Mouse (Mus musculus): ENCODE results near the gene Phf1.
A peak's percentile ranks its signal among the peaks of the same experiment; 100 is the strongest.

The Phf1 gene

DNA sequence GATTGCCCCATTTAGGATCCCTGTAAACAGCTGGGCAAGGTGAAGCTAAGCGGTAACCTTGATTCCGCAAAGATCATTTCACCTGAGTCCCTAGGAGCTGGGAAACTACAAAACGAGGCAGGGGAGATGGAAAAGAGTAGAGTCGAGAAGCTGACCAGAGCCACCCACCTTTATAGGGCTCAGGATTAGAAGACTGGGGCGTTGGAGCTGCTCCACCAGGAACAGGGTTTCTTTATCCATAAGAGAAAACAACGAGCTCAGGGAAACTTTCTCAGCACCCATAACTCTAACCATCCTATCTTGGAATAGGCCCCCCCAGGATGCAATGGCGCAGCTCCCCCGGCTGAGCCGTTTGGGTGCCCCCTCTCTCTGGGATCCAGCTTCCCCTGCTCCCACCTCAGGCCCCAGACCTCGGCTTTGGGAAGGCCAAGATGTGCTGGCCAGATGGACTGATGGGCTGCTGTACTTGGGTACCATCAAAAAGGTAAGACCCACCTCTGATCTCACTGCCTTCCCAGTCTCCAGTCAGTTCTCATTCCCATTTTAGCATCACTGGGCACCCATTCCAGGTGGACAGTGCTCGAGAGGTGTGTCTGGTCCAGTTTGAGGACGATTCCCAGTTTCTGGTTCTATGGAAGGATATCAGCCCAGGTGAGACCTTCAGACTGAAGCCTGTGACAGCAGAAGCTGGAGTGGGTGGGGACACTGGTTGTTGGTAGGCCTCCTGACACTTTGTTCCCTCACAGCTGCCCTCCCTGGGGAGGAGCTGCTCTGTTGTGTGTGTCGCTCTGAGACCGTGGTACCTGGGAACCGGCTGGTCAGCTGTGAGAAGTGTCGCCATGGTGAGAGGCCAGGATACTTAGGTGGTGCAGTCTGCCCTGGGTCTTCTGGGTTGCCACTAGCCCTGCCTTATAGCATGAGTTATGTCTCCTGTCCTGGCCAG lies 1.3 kb downstream of the Phf1 start:
- no peak for DNase-seq (ENCODE audit: low read depth)

DNA sequence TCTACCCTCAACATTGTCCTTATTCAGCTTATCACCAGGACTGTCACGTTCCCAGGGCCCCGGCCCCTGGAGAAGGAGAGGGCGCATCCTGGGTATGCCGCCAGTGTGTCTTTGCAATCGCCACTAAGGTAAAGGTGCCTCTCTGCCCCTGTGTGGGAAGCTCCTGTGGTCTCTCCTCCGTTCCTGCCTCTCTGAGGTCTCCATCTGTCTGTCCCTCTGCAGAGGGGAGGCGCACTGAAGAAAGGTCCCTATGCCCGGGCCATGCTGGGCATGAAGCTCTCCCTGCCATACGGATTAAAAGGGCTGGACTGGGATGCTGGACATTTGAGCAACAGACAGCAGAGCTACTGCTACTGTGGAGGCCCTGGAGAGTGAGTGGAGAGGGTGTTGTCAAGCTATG lies 2.2 kb downstream of the Phf1 start:
- no peak for DNase-seq (ENCODE audit: low read depth)

DNA sequence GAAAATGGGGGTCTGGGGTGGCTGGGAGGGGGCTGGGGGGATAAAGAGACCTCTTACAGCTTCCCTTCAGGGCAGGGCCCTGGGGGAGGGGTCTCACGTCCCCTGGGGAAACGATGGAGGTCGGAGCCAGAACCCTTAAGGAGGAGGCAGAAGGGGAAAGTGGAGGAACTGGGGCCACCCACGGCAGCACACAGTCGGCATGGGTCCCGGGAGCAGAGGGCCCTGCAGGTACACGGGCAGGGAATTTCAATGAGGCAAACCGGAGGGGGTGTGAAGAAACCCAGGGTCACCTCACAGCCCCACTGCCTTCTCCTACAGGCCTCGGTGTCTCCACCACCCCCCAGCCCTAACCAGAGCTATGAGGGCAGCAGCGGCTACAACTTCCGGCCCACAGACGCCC lies 3.6 kb downstream of the Phf1 start:
- DNase-seq (ENCODE audit: low read depth), result no peak

DNA sequence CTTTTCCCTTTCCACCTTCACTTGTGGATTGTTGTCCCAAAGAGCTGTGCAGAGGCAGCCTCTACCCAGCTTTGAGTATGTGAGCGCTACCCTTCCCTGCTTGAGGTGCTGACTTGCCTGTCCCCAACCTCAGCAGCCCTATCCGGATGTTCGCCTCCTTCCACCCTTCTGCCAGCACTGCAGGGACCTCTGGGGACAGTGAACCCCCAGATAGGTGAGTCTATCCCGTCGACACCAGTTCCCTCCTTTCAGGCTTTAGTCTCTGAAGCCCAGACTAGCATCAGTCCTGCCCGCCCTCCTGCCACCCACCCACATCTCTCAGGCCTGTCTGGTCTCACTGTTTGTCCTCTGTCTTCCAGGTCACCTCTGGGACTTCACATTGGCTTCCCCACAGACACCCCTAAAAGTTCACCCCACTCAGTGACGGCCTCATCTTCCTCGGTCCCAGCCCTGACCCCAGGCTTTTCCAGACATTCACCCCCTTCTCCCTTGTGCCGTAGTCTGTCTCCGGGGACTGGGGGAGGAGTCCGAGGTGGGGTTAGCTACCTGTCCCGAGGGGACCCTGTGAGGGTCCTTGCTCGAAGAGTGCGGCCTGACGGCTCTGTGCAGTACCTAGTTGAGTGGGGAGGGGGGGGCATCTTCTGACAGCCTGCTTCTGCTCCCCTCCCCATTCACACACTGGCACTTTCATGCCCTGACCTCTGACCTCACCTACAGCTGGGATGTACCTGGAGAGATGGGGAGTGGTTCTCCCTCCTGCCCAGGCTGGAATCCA lies 4.3 kb downstream of the Phf1 start:
- no peak for DNase-seq (ENCODE audit: low read depth)

DNA sequence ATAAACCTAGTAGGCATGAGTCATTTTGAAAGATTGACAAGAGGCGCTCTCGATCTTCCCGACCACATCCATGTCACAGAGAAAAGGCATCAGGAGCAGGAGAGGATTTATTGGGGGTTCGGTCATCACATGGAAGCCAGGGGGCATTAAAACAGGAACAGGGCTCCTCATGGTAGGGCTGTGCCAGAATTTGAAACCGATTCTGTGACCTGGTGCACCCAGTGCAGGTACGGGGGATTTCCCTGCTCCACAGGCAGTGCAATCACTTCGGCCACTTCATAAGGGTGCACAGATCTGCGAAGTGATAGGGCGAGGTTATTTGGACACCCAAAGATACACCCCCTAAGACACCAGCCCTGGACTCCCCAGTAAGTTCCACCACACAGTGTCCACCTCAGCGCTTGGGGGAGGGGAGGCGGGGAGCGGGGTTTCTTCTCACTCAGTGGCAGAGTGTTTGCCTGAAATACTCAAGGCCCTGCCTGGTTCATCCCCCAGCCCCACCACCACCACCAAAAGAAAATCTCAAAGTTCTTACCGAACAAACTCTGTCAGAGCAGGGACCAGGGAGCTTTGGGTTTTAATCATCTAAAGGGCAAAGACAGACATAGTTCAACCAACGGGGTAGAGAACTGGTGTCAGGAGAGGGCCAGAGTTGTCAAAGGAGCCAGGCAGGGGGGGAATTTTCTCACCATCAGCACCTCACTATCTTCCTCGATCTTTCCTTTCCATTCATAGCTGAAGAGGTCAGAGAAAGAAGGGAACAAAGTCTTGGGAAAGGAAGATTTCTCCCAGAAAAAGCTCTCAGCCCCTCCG lies 5.2 kb downstream of the Phf1 start:
- DNase-seq (ENCODE audit: low read depth), result no peak

DNA sequence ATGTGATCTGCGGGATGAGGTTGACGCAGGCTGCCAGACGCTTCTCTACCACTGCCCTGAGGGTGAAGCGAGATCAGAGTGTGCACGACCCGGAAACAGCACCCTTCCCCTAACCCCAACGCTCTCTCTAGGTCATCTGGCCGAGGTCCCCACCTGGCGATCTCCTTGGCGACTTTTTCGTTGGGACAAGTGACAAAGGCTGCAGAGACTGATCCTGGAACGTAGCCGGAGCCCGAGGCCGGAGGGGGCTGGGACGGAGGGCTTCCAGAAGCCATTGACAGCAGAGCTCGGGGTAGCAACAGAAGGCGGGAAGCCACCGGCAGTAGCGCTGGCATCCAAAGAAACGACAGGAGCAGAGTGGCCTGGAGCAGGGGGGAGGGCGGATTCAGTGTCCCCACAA lies 5.9 kb downstream of the Phf1 start:
- DNase-seq (ENCODE audit: low read depth), result no peak

DNA sequence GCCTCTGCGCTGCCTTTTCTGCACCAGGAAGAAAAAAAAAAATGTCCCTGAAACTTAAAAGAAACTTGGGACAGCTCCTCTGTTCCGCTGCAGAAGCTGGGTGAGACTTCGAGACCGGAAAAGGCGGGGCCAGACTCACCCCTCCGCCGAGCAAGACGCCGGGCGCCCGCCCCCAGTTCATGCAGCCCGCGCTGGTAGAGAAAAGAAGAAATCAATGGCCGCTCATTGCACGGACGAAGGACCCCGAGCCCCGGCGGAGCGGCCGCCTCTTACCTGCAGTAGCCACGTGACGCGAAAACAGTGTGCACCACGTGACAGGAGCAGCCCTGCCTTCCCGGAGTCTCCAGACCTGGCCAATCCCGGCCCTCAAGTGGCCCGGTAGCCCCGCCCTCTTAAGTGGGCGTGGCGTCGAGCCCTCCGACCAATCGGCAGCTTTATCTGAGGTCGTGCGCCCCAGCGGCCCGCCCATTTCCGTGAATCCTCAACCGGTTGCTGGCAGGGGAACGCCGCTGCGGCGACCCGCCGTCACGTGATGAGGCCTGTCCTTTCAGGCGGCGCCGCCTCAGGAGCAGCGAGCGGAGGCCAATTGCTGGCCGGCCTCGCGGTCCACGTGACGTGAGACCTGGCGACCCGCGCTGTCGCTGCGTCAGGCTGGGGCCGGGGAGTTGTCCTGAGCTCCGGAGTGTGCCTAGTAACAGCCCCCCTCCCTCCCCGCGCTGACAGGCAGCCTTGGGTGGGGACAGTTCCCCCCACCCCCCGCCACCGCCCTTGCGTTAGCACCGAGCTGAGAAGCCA lies 6.5 kb downstream of the Phf1 start, which contains the start of gene Cuta:
TSS of gene Cuta (minus strand) at position 392 of the 795 bp plus-strand sequence.
- peak; percentile 99 for DNase-seq (ENCODE audit: low read depth)

DNA sequence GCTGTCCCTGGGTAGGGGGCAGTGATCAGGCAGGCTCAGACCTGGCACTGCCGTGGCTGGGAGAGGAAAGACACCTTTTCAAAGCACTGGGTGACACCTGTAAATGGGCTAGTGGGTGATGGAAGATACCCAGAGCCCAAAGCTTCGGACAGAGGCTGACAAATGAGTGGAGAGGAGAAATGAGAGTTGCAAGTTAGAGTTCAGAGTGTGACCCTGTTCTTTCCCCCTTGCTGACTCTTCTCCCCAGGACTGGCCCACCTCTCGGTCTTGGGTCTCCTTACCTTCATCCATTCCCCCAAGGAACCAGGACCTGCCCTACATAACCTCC lies 7.1 kb downstream of the Phf1 start:
- DNase-seq (ENCODE audit: low read depth), result no peak

DNA sequence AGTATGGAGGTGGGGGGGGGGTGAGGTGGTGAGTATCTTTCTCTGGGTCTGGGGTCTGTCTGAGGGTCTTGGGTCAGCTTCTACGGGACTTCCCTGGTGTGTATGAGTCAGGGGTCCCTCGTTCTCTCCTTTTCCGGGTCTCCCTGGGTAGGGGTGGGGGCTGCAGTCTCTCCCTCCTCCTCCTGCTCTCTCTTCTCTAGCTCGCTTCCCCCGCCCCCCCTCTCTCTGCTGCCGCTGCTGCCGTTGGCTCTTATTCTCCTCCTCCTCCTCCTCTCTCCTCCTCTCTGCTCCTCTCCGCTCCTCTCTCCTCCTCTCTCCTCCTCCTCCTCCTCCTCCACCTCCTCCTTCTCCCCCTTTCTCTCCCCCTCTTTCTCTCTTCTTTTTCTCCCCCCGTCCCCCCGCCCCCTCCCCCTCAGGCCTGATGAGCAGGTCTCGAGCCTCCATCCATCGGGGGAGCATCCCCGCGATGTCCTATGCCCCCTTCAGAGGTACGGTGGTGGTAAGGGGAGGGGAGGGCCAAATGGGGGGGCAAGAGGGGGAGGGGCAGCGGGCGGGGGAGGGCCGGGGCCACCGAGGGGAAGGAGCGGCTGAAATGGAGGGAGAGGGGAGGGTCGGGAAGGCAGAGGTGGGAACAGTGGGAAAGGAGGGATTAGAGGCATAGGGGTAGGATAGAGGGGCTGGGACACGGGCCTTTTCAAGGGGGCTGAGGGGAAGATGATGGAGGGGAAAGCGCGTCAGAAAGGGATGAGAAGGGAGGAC lies 8.4 kb downstream of the Phf1 start, which contains the start of gene Syngap1:
TSS of gene Syngap1 (plus strand) at position 223 of the 759 bp plus-strand sequence.
- DNase-seq (ENCODE audit: low read depth), result no peak

DNA sequence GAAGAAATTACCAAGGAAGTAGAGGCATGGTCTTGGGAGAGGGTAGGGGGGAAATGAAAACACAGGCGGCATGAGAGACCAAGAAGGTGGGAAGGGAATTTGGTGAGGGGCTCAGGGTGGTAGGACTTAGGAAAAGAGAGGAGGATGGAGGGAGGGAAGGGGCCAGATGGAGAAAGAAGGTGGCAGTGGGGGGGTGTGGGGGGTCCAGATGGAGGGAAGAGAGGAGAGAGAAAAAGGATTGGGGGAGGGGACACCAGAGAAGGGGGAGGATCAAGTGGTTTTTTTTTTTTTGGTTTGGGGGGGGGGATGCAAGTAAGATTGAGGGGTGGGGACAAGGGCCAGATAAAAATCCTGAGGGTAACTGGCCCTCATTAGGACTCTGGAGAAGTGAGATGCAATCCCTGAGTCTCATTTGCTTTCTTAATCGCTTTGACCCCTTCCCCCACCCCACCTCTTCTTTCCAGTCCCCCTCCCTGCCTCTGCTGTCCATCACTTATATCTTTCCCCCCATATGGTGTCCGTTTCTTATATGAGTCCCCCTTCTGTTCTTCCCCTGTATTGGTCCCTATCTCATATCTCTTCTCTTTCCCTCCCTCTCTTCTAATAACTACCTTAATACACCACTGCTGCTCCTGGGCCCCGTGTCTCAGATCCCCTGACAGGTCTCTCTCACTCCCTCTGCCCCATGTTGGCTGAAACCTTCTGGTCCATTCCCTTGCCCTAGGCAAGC lies 9.2 kb downstream of the Phf1 start:
- no peak for DNase-seq (ENCODE audit: low read depth)

DNA sequence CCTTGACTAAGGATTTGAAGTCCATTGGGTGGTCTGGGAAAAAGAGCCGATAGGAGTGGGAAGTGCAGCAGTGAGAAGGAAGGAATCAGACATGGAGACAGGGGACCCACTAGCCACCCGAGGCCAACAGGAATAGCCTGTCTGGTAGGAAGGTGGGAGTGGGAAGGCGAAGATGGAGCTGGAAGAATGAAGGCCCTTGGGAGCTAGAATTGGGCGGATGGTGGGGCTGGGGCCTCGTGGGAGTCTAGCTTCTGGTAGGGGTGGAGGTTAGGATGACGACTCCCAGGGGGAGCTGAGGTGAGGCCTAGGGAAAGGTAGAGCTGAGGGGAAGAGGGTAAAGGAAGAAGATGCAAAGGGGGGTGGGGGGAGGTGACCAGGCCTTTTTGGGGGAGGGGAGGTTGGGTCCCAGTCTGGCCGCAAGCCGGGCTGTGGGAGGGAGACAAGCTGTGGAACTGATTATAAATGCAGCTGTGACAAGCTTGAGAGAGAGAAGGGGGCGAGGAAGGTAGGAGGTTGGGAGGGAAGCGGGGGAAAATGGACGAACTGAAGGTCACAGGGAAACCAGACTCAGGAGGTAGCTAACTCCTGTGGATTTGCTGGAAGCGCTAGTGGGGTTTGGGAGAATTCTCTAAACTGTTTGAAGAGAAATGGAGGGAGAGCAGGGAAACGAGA lies 13.1 kb downstream of the Phf1 start:
- no peak for DNase-seq (ENCODE audit: low read depth)

DNA sequence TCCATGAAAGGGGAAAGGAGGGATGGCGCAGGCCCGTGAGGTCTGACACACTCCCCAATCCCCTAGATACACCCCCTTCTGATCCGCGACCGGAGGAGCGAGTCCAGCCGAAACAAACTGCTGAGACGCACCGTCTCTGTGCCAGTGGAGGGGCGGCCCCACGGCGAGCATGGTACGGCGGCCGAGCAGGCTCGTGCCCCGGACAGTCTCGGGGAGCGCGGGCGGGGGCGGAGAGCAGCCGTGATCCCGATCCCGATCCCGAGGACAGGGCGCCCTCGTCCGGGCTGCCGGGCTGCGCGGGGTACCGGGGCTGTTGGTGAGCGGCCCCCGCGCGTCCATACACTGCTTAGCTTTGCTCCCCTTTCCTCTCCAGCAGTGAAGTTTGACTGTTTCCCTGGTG lies 13.7 kb downstream of the Phf1 start:
- no peak for DNase-seq (ENCODE audit: low read depth)

DNA sequence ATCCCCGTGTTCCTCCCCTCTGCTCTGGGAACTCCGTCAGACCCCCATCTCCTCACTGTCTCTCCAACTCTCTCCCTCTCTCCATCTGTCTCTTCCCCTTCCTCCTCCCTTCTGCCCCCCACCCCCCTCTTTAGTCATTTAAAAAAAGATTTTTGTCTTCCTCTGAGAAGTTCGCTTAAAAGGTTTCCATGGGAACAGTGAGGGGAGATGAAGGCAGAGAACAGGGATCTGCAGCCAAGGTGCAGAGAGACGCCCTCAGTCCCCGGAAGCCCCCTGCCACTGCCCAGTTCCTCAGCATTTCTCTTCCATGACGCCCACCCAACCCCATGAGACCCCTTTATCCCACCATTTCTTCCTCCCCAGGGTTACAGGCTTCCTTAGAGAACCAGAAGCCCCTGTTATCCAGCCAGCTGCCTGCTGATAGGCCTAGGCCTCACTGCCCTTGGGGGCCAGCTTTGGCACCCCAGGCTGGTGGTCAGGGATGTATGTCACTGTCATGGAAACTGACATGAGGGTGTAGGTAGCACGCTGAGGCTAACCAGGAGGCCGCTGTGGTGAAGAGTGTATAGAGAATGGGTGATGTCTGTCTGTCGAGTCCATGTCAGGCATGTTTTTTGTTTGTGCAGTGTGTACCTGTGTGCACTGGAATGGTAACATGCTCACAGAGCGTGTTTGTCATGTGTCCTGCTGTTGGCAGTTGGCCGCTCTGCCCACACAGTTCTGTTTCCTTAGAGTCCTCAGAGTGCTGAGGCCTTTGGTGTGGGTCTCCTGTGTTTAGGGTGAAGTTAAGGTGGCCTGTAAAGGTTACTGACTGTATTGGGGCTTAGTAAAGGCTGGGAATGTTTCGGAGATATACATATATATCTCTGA lies 14.6 kb downstream of the Phf1 start:
- no peak for DNase-seq (ENCODE audit: low read depth)

DNA sequence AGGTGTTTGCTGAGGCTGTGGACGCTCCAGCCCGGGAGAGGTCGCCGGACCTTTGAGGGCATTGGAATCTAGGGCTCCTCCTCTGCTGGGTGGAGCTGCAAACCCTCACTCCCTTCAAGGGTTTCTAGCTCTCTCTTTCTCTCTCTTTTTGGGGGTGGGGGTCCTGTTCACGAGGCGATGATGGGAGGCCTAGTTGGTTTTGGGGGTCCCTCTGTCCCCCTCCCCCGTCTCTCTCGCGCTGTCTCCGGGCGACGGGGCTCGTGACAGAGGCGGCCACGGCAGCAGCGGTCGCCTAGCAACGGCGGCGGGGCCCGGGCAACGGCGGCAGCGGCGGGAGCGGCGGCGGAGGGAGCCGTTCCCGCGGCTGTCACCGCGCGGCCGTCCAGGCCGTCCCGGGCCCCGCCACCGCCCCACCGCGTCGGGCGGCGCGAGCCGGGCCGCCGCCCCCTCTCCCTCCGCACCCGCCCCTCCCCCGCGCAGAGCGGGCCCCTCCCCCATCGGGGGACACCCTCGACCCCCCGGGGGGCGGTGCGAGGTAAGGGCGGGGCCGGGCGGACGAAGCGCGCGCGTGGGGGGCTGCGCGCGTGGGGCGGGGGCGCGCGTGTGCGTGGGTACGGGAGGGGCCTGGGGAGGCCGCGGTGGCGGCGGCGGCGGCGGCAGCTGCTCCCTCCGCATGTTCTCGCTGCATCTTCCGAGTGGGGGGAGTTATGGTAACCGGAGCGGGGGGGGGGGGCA lies 15.6 kb downstream of the Phf1 start:
- DNase-seq (ENCODE audit: low read depth), result no peak

DNA sequence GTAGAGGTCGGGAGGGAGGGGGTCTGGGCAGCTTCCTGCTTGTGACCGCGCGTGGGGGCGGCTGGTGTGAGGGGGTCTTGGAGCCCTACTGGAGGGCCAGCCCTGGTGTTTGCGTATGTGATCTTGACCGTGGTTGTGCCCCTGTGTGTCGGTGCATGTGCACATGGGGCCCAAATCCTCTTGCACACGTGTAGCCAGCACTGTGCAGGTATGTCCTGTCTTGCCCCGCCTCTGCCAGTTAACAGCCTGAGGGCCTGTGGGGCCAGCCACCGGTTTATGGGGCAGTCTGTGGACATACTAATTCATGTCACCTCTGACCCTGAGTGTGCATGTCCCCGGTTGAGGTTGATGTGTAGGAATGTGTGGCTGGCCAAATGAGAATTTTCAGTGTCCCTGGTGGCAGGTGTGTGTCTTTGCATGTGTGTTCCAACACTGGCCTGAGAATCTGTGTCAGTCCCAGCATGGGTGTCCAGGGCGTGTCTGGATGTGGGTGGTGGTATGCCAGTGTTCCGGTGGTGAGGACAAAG lies 16.3 kb downstream of the Phf1 start:
- DNase-seq (ENCODE audit: low read depth), result no peak

DNA sequence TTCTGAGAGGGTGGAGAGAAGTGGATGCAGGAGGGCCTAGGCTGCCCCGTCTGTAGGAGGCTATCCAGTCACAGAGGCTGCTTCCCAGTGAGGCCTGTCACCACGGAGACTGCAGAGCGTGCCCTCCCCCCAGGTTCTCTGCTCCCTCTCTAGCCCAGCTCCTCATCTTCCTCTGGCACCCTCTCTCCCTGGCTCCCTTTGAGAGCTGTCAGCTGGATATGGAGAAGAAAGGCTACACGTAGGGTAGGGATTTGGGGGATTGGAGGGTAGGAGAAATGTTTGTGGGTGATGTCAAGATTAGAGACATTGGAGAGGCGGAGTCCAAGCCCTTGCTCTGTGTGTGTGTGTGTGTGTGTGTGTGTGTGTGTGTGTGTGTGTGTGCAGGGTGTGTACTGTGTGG lies 17.0 kb downstream of the Phf1 start:
- DNase-seq (ENCODE audit: low read depth), result no peak

DNA sequence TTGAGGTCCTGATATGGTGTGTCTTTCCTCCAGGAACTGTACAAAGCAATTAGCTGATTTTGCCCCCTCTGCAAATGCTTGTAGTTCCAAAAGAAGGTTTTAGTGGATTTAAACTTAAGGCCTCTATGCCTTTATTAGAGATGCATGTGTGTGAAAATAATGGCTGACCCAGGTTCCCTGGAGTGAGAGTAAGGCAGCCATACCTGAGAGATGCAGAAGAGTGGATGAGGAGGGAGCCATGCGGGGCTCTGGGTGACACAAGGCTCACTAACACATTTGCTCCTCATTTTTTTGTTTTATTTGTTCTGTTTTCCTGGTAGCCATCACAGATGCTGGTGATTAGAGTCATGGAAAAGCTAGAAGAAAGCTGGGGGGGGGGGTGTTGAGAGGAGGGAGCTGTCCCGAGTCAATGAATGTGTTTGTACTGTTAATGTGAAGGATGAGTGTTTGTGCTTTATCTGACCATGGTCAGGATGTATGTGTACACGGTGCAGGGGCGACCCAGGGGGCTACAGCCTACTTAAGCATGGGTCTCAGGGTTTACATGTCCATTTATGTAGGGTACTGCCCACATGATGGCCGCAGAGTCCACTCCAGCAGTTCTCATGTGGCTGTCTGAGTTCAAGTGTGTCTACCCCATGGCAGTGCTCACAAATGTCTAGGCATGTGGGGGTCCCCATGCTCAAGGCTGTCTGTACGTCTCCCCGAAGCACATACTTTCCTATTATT lies 17.9 kb downstream of the Phf1 start:
- no peak for DNase-seq (ENCODE audit: low read depth)

Measured in c-Kit-positive CD71-positive TER-119-negative erythroid progenitor cells, embryonic 14.5 days (primary cell).